Mouse (Mus musculus) midbrain, embryonic 14.5 days (tissue): ENCODE measurements around the gene Alkbh4. TPM values are rescaled to one million over a fixed set of nuclear protein-coding genes. Genes with fewer than 3 reads are reported as not detected.

ENCODE experiments used
- ATAC-seq: fragments of 200-750 bp; cut with Nextera tagmentation; 2 replicates; pipeline ENCODE4 v1.8.0; 2017; ENCODE audit warnings: moderate number of reproducible peaks, moderate library complexity; ENCODE audit not compliant: low FRiP score, low TSS enrichment
- DNase-seq: peaks from one replicate; pipeline ENCODE4 v3.0.0-alpha.2; 2015
- H3K27ac ChIP-seq: fragments of 300-500 bp; sonication (generic); replicated peaks from 2 replicates; pipeline ENCODE4 v1.5.1; 2014; ENCODE audit warnings: mild to moderate bottlenecking, low read depth, low read length, moderate library complexity
- H3K27me3 ChIP-seq: fragments of 300-500 bp; sonication (generic); 2 replicates; pipeline ENCODE4 v1.6.1; 2014; ENCODE audit warnings: low read length, control low read depth, mixed read lengths; ENCODE audit not compliant: control insufficient read depth, insufficient read depth
- H3K36me3 ChIP-seq: fragments of 300-500 bp; sonication (generic); 2 replicates; pipeline ENCODE4 v1.6.1; 2014; ENCODE audit warnings: low read length, control low read depth; ENCODE audit not compliant: control insufficient read depth, insufficient read depth
- H3K4me1 ChIP-seq: fragments of 300-500 bp; sonication (generic); 2 replicates; pipeline ENCODE4 v1.6.1; 2014; ENCODE audit warnings: mild to moderate bottlenecking, antibody characterized with exemption, low read length, control low read depth; ENCODE audit not compliant: control insufficient read depth, insufficient read depth
- H3K4me2 ChIP-seq: fragments of 300-500 bp; sonication (generic); 2 replicates; pipeline ENCODE4 v1.6.1; 2014; ENCODE audit warnings: mild to moderate bottlenecking, low read length, moderate library complexity
- H3K4me3 ChIP-seq: fragments of 300-500 bp; sonication (generic); replicated peaks from 2 replicates; pipeline ENCODE4 v1.5.1; 2014; ENCODE audit warnings: low read depth, low read length
- H3K9ac ChIP-seq: fragments of 300-500 bp; sonication (generic); replicated peaks from 2 replicates; pipeline ENCODE4 v1.6.1; 2014; ENCODE audit warnings: mild to moderate bottlenecking, low read length, moderate library complexity
- H3K9me3 ChIP-seq: fragments of 300-500 bp; sonication (generic); 2 replicates; pipeline ENCODE4 v1.6.1; 2016; ENCODE audit warnings: low read length, control low read depth, mixed read lengths; ENCODE audit not compliant: control insufficient read depth
- WGBS: fragments of 180-500 bp; shearing (Covaris S2); extraction: QIAGEN DNeasy Blood & Tissue Kit; methylation state at CpG from one replicate; pipeline ENCODE4 v1.1.7; 2014; 5-methylcytosine and 5-hydroxymethylcytosine counted together
- polyA plus RNA-seq: library from polyadenylated mRNA; unstranded; fragments of >200 nt; fragmentation: Nextera tagmentation; extraction: Ambion mirVana; gene quantifications from 2 replicates; pipeline ENCODE4 v1.2.1, GENCODE M21; 2014

The Alkbh4 gene
- 16.8 and 20.0 TPM in 2 replicates for polyA plus RNA-seq

DNA sequence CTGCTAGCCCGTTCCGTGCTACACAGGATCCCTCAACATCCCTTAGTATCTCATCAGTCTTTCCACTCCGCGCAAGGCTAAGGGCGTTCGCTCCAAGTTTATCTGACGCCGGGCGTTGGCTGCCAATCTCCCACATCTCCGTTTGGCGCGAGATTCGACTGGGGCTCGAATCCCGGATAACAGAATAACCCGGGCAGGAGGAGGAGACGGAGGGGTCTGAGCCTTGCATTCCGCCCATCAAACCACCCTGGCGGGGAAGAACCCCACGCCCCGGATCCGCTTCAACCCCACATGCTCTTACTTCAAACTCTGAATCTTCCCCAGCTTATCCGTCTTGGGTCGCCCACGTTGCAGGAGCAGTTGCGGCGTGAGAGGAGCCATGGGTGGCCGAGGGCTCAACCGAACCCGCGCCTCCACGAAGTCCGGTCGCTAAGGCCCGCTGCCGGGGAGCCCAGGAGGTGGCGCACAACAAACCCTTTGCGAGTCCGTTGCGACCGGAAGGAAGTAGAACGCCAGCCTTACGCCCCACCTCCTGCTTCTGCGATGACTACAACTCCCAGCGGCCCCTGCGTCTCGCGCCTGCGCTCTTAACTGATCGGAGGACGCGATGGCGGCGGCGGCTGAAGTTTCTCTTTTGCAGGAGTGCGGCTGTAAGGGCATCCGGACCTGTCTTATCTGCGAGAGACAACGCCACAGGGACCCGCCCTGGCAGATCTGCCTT, at the start of gene Alkbh4, which contains the start of gene Lrwd1:
Gene Alkbh4 (plus strand): TSS at position 576 of the 721 bp plus-strand sequence.
Gene Lrwd1 (minus strand): TSS at position 504 of the 721 bp plus-strand sequence.
- peak within 1 kb of the TSS; percentile 73 for H3K4me3 ChIP-seq
- no peak within 1 kb of the TSS for H3K27ac ChIP-seq
- no peaks in the 10 kb centered on the region for H3K9me3 ChIP-seq
- WGBS, result under 1% methylated on average over 60 of the region's 60 CpGs
- ATAC-seq, result peak; percentile 89
- DNase-seq, result peak; percentile 98
- peaks cover 13% of the 10 kb centered on the region for H3K4me1 ChIP-seq
- peak within 1 kb of the TSS; percentile 69 for H3K9ac ChIP-seq
- no peaks in the 10 kb centered on the region for H3K27me3 ChIP-seq
- peak within 1 kb of the TSS; percentile 75 for H3K4me2 ChIP-seq
- peaks cover 41% of the 10 kb centered on the region for H3K36me3 ChIP-seq

DNA sequence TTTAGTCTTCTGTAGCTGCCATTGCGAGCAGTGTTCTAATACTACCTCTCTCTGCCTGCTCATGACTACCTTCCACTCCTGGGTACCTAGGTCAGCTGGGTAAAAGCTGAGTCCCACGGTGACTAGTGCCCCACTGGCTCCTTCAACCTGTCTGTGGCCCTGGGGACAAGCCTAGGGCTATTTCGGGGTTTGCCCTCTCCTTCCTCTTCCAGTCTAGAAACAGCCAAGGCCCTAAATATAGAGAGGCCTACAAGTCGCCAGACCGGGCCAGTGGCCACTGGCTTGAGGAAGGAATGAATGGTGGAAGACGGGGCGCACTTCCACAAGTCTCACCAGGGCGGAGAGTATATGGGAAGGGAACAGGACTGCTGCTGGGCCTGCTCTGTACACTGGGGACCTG, 49.7 kb upstream of the Alkbh4 start:
- Histone ChIP-seq H3K4me1 (peaks cover 21% of the 10 kb centered on the region), H3K36me3 (no peaks in the 10 kb centered on the region), H3K4me2 (no peak overlapping the region), H3K27me3 (no peaks in the 10 kb centered on the region), H3K4me3 (no peak overlapping the region), H3K9ac (no peak overlapping the region), H3K9me3 (no peaks in the 10 kb centered on the region), H3K27ac (no peak overlapping the region)
- DNase-seq (no peak), ATAC-seq (no peak)
- WGBS, result 89% methylated on average over 8 of the region's 8 CpGs

DNA sequence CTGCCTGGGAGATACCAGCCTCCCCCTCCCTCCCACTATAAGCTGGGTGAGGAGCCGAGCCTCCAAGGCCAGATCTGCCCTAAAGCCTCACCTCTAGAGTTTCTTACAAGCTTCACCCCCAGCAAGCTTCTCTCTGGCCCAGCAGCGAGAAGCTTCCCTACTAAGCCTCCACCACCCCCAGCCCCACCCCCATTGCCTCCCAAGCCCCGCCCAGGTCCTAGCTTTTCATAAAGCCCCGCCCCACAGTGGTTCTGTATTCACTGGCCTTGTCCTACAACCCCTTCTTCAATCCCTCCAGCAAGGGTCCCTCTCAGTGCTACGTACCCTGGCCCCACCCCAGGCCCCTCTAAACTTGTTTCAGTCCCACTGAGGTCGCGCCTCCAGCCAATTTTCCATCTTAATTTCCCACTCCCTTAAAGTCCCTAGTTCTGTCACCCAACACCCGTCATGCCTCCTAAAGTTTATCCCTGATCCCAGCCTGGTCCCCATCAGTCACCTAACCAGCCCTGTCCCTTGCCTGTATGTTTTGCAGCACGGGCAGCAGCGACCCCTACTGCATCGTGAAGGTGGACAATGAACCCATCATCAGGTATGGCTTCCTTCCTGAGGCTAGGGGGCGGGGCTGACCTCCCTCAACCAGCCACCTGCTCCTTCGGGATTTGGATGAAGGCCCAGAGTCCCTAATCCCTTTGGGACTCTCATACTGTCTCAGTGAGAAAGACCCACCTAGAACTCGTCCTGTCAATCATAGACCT, 46.9 kb upstream of the Alkbh4 start:
- no peak overlapping the region for H3K4me2 ChIP-seq
- WGBS, result 17% methylated on average over 14 of the region's 14 CpGs
- H3K27me3 ChIP-seq, result no peaks in the 10 kb centered on the region
- no peak overlapping the region for H3K9ac ChIP-seq
- H3K9me3 ChIP-seq, result no peaks in the 10 kb centered on the region
- H3K36me3 ChIP-seq, result no peaks in the 10 kb centered on the region
- ATAC-seq (no peak), DNase-seq (no peak)
- H3K4me1 ChIP-seq, result peaks cover 21% of the 10 kb centered on the region
- H3K4me3 ChIP-seq, result no peak overlapping the region
- H3K27ac ChIP-seq, result no peak overlapping the region

DNA sequence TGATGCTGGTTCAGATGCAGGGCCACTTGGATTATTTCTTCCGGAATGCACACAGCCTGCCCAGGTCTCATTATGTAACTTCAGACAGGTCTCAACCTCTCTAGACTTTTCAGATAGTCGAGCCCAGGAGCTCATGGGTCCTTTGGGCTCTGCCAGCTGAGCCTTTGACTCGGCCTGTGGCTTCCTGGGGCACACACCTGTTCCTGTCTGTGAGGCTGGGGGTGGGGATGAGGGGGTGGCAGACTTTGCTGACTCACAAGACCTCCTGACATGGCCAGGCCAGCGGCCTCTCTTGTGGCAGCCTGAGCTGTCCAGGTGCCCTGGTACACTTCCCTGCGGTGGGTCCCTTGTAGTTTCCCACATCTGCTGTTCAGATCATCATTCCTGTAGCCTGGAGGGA, 44.0 kb upstream of the Alkbh4 start:
- ATAC-seq, result no peak
- Histone ChIP-seq H3K9me3 (no peaks in the 10 kb centered on the region), H3K27me3 (no peaks in the 10 kb centered on the region), H3K9ac (no peak overlapping the region), H3K36me3 (no peaks in the 10 kb centered on the region), H3K4me3 (no peak overlapping the region), H3K27ac (no peak overlapping the region), H3K4me2 (no peak overlapping the region), H3K4me1 (no peaks in the 10 kb centered on the region)
- WGBS, result 71% methylated on average over 5 of the region's 5 CpGs
- no peak for DNase-seq

DNA sequence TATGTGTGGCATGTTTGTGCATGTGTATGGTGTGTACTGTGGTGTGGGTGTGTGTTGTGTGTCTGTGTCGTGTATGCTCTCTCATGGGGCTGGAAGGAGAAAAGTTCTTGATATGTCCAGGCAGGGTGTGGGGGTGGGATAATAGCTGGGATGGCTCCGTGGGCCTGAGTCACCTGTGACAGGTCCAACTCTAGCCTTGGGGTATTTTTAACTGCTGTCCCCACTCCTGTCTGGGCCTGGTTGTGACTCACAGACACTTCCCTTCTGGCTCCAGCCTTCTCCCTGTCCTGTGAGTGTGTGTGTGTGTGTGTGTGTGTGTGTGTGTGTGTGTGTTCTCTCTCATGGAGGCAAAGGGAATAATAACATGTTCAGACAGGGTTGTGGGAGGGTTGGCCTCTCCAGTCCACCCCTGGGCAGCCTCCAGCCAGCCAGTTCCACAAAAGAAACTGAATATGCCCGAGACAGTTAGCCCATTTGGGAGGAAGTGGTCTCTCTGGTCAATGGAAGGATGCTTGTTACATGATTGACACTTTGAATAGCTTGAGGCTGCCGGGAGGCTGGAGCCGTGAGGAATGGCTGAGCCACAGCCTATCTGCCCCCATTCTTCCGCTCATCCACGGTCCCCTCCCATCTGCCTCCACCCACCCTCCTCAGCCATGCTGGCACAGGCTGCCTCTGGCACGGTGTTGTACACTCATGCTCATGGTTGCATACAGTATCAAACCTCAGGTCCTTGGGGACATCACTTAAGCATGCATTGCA, 41.5 kb upstream of the Alkbh4 start:
- no peaks in the 10 kb centered on the region for H3K9me3 ChIP-seq
- H3K27ac ChIP-seq, result no peak overlapping the region
- no peaks in the 10 kb centered on the region for H3K27me3 ChIP-seq
- no peaks in the 10 kb centered on the region for H3K36me3 ChIP-seq
- ATAC-seq, result no peak
- peak; percentile 9 for DNase-seq
- 42% methylated on average over 8 of the region's 8 CpGs for WGBS
- H3K4me1 ChIP-seq, result no peaks in the 10 kb centered on the region
- H3K4me3 ChIP-seq, result no peak overlapping the region
- H3K9ac ChIP-seq, result no peak overlapping the region
- no peak overlapping the region for H3K4me2 ChIP-seq

DNA sequence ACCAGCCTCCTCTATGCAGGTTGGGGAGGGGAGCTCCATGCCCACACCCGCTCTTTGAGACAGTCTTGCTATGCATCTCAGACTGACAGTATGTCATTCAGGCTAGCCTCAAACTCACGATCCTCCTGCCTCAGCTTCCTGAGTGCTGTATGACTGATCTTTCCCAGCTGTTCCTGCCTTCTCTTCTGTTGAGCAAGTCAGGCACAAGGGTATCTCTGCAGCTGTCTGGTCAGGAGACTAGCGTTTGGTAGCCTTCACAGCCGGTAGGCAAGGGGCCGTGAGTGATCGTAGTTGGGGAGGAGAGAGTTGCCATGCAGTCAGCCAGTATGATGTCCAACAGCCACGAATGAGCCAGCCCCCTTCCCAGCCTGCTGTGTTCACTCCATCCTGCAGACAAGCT, 40.9 kb upstream of the Alkbh4 start:
- H3K27me3 ChIP-seq, result no peaks in the 10 kb centered on the region
- no peak overlapping the region for H3K27ac ChIP-seq
- H3K9me3 ChIP-seq, result no peaks in the 10 kb centered on the region
- no peak overlapping the region for H3K4me2 ChIP-seq
- ATAC-seq, result no peak
- WGBS, result 66% methylated on average over 7 of the region's 7 CpGs
- DNase-seq, result no peak
- no peak overlapping the region for H3K4me3 ChIP-seq
- no peak overlapping the region for H3K9ac ChIP-seq
- H3K4me1 ChIP-seq, result no peaks in the 10 kb centered on the region
- H3K36me3 ChIP-seq, result no peaks in the 10 kb centered on the region

DNA sequence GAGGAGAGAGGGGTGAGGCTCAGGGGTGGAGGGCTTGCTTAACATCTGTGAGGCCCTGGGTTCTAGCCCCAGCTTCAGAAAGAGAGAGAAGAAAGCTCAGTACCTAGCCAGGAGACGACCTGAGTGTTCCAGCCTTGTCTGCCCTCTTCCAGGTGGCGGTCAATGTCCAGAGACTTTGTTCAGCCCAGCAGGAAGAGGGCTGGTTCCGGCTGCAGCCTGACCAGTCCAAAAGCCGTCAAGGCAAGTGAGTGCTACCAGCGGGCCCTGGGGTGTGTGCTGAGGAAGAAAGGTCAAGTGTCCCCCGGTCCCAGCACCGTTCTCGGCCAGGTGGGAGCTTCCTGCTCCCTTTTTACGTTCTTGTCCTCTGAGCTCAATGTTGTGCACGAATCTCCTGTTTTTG, 37.4 kb upstream of the Alkbh4 start:
- Histone ChIP-seq H3K4me2 (no peak overlapping the region), H3K4me3 (no peak overlapping the region), H3K9me3 (no peaks in the 10 kb centered on the region), H3K27me3 (peaks cover 8% of the 10 kb centered on the region; the same call in 1 of the 2 replicates), H3K4me1 (no peaks in the 10 kb centered on the region), H3K27ac (no peak overlapping the region), H3K36me3 (no peaks in the 10 kb centered on the region), H3K9ac (no peak overlapping the region)
- no peak for ATAC-seq
- WGBS, result 87% methylated on average over 10 of the region's 10 CpGs
- DNase-seq, result no peak

DNA sequence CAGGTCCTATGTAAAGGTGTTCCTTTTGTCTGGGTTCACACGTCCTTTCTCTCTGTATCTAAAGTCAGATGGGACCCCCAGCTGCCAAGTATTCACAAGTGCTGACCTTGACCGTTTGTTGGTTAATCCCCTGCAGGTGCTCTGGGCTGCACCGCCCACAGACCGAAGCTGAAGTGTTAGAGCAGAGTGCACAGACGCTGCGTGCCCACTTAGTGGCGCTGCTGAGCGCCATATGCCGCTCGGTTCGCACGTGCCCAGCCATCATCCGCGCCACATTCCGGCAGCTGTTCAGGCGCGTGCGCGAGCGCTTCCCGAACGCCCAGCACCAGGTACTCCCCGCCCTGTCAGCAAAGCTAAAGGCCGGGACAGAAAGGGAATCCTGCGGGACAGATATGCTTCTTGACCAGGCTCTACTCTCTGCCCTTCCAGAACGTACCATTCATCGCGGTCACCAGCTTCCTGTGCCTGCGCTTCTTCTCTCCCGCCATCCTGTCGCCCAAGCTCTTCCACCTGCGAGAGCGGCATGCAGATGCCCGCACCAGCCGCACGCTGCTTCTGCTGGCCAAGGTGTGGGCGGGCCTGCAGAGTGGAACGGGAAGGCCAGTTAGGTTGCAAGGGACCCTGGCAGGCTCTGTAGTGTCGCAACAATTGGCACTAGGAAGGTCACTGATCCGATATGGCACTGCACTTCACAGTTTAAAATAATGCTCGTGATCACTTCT, 33.7 kb upstream of the Alkbh4 start:
- peak; percentile 82 for ATAC-seq
- 0 out of 2 replicates have a peak, but pooled peaks cover 2% of the 10 kb centered on the region for H3K36me3 ChIP-seq
- 5% methylated on average over 41 of the region's 41 CpGs for WGBS
- H3K4me2 ChIP-seq, result peak overlapping the region; percentile 61
- no peaks in the 10 kb centered on the region for H3K4me1 ChIP-seq
- no peaks in the 10 kb centered on the region for H3K9me3 ChIP-seq
- peak; percentile 92 for DNase-seq
- peaks cover 13% of the 10 kb centered on the region; the same call in 1 of the 2 replicates for H3K27me3 ChIP-seq
- no peak overlapping the region for H3K27ac ChIP-seq
- peak overlapping the region; percentile 34 for H3K4me3 ChIP-seq
- H3K9ac ChIP-seq, result peak overlapping the region; percentile 36; the same call in 1 of the 2 replicates
